Mouse (Mus musculus): ENCODE data around the gene G0s2.

The G0s2 gene

DNA sequence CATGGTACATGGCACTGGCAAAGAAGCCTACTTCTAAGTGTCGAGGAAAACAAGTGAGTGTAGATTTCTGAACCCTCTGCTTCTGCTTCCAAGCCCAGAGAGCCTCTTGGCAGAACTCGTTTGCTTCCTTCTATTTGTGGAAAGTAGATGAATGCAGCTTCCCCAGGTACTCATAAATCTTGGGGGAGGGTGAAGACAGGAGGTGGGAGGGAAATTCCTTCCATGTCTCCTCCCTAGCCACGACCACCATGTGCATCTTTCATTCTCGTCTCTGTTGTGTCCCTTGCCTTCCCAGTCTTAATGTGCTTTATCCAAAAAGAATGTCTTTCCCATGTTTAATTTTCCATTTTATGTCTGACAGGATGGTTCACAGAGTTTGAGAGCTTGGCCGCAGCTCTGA, 20.4 kb downstream of the G0s2 start:
- no peak for DNase-seq

DNA sequence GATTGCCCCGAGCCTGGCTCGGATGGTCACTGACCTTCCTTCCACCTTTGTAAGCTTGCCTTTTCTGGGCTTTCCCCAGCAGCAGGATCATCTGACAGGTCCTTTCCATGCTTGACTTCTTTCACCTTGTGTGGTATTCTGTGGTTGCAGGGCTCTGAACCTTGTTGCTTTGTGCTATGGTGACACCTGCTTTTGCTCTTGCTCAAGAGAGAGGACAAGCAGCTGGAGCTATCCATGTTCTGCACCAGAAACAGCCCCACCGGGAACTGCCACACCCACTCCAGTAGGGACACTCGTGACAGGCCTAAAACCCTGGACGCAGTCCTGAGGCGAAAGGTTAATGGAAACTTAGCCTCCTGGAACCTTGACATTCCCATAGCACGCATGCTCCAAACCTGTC, 21.6 kb downstream of the G0s2 start:
- DNase-seq = peak; percentile 60 to 88

DNA sequence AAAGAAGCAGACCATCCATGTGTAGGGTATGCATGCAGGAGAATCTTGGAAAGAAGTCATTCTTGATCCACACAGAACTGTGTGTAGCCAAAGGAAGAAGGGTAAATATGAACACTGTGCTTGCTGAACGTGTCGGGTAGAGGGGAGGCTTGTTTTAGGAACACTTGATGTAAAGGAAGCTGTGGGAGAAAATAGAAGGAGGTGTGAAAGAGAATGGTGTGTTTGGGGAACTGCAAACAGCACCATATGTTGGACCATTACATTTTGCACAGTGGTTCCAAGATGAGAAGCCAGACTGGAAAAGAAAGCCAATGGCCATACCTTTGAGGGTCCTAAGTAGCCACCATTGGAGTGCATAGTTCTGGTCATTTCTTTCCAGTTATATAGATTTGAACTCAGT, 23.0 kb downstream of the G0s2 start:
- no peak for DNase-seq

DNA sequence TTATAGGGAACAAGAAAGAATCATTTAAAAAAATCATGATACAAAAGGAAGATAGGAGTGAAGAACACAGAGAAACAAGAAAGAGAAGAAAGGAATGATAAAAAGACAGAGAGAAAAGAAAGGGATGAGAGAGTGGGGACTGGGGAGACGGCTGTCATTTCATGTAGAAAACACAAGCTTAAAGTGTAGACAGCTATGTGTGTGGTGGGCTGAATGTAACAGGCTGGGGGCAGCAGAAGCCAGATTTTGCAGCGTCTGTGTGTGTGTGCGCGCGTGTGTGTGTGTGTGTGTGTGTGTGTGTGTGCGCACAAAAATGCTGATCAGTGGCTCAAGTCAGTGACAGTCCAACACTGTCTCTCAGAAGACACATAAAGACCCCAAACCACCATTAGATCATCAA, 28.8 kb downstream of the G0s2 start:
- no peak for DNase-seq

DNA sequence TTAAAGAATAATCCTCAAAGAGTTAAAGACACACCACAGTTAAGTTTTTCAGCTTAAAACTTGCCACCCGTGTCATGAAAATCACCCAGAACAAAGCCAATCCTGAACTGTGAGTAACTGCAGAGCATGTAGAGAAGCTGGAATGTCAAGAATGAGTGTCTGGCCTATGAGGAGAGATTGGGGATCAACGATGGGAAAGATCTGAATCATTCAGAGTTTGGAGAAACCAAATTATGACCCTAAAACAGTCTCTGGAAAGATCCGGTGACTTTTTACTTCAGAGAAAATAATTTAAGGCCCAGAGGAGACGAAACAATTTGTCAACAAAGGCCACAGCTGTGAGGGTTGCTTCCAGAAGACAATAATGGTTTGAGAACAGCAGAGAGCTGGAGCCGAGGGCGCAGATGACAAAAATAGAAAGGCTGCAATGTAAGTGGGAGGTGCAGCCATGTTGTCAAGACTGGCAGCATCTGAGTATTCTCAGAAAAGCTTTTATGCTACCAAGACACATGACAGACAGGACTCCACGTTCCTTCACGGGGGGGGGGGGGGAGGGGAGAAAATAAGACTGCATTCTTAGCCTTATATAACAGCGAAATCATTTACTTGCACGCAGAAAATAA, 29.3 kb downstream of the G0s2 start:
- DNase-seq = no peak

DNA sequence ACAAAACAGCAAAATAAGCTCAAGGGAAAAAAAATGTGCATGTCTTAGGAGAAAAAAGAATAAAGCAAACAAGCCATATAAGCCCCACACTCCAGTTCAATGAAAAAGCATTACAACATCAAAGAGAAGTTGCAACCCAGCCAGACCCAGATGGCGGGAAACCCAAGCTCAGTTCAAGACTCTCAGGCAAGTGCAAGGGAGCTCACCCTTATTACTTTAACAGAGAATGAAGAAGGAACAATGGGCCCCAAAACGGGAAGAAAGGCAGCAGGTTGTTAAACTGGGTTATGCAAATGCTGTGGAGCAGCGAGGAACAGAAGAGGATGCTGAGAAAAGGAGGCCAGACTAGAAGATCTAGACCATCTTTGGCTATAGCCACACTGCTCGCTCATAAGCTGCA, 30.2 kb downstream of the G0s2 start:
- DNase-seq = no peak

DNA sequence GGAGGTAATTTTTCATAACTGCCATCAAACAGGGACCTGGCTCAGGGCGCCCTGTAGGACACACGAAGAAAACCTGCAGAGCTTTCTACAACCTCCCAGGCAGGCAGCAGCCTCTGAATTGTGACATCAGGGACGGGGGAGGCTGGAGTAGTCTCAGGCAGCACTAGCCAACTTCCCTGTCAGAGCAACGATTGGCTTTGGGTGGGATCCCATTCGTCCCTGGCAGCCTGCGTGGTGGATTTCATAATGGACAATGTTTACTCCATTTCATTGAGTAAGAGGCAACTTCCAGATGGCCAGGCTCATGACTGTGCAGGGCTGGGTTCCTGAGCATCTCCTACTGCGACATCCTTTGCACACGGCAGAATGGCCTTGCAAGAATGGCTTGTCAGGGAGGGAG, 30.8 kb downstream of the G0s2 start:
- DNase-seq = peak; percentile 35 to 57

DNA sequence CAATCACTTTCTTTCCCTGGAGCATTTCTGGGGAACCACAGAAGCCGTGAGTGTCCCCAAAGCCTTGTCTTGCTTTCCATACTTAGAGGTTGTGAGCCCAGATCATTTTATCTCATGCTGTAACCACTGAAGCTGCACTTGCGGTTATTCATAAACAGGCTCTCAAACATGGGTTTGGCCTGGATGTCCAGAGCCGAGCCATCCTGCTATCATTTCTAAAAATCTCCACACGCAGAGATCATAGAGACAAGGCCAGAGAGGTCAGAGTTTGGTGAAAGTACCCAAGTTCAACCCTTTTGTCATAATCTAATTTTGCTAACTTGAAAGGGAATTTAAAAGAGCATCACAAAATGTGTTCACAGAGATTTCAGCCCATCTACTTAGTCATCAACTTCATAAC, 31.6 kb downstream of the G0s2 start:
- DNase-seq = no peak

DNA sequence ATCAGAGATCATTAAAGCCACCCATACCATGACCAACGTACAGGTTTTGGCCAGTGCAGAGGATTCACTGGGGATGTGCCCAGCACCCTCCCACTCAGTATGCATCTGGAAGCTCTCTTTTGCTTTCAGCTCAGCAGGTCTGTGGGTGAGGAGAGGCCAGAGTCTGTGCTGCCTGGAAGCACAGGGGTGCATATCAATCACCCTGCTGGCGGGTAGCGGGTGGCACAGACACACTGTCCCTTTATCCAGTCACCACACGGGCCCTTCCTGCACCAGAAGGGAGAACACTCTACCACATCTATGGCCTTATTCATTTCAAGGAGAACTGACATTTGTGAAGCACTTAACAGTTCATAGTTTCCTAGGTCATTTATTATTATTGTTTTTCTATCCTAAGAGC, 34.6 kb downstream of the G0s2 start:
- DNase-seq = no peak

DNA sequence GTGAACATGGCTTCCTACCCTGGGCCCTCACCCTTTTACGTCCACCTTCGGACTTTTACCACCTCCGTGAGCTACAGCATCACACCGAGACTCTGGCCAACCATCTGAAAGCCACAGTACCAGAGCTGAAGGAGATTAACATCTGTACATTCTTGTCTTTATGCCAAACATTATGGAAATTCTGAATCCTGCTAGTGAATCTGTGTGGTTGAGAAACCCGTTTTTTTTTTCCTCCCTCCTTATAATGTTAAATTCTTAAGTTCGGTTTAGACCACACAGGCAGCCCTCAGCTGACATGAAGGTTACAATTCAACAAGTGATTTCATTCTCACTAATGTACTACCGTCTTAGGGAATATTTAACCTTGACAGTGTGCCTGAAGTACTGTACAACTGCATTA, 38.1 kb downstream of the G0s2 start:
- peak in 1 of 2 experiments; percentile 64 for DNase-seq

DNA sequence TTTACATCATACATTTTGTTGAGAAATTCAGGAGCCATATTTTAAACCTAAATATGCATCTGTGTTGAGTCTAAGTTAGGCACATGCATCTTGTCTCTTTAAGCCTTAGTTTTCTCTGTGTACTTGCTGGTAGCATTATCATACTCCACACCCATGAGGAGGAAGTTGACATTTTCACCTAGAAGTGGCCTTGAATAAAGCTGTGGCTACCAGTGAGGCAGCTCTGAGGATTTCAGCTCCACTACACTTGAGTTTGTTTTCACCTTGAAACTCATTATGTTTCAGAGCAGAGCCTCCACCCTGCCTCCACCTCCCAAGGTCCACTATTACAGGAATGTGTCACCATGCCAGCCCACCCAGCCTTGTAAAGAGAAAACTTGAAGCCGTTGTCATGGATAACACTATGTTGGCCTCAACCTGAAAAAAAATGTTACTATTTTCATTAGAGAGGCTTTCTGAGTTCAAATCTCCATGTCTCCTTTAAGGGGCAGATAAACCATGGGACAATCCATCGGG, 38.8 kb downstream of the G0s2 start:
- DNase-seq = peak; percentile 32 to 64

DNA sequence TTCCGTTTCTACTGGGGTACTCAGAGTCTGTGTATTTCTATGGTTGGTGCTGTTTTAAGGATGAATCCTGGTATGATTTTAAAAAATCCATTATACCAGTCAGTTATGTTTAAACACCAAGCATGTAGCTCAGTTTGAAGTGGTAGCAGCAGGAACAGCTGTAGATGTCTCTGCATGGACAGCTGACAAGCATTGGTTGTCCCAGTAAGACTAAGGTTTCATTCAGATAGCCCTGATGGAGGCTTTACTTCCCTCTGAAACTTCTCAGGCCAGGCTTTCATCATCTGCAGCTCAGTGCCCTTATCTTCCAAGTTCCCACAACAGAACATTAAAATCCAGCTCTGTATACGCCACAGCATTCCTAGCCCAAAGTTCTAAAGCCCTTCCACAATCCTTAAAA, 40.3 kb downstream of the G0s2 start:
- DNase-seq = no peak

DNA sequence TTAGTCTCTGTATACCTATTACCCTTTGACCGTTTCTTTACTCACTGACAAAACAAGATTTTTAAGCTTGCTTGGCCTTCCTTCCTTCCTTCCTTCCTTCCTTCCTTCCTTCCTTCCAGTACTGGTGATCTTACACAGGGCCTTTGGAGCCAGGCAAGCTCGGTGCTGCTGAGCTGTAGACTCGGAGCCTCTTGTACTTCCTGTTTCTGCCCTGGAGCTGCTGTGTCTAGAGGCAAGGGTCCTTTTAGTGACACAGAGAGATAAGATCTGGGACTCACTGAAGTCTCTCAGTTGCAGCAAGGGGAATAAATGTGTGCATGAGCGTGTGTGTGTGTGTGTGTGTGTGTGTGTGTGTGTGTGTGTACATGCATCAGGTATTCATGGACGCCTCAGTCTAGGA, 42.1 kb downstream of the G0s2 start:
- peak; percentile 27 to 42 for DNase-seq

DNA sequence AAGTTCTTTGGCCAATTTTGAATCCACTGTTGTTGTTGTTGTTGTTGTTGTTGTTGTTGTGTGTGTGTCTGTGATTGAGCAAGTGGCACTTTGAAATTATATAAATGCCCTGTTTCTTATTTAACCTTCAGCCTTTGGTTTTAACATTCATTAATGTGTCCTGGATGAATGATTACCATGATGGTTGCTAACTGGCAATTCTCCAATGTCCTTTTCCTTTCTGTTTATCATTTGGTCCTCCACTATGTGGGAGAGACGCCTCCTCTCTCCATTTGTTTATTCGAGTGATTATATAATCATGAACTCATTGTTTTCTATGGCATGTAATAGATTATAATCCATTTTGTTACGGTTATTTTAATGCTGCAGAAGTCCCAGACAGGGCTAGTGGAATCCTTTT, 42.5 kb downstream of the G0s2 start:
- peak in 1 of 2 experiments; percentile 30 for DNase-seq

DNA sequence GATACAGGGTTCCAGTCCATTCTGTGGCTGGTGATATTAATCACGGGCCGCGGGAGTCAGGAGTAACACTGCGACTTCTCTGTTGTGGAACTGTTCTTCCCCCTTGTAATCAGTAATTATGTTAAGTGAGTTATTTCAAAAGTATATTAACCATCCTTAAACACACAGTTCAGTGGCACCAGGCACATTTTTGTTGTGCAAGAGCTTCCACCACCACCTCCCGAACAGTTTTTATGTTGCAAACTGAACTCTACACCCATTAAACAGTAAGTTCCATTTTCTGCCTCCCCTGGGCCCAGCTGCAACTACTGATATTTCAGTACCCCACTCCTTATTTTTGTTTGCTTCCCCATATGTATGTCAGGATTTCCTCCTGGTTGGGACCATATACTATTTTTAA, 43.4 kb downstream of the G0s2 start:
- peak in 1 of 2 experiments; percentile 60 for DNase-seq

DNA sequence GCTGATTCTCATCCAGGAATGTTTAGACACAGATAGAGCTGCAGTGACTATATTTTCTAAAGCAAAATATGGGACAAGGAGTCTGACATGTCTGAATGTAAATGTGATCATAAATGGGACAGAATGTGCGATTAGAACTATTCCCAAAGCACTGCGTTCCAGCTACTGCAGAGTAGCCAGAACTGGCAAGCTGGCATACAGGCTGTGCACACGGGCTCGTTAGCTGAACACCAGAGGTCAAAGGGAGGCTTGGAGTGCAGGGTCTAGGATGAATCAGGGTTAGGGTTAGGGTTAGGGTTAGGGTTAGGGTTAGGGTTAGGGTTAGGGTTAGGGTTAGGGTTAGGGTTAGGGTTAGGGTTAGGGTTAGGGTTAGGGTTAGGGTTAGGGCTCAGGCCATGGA, 45.5 kb downstream of the G0s2 start:
- DNase-seq = peak in 1 of 2 experiments; percentile 65

DNA sequence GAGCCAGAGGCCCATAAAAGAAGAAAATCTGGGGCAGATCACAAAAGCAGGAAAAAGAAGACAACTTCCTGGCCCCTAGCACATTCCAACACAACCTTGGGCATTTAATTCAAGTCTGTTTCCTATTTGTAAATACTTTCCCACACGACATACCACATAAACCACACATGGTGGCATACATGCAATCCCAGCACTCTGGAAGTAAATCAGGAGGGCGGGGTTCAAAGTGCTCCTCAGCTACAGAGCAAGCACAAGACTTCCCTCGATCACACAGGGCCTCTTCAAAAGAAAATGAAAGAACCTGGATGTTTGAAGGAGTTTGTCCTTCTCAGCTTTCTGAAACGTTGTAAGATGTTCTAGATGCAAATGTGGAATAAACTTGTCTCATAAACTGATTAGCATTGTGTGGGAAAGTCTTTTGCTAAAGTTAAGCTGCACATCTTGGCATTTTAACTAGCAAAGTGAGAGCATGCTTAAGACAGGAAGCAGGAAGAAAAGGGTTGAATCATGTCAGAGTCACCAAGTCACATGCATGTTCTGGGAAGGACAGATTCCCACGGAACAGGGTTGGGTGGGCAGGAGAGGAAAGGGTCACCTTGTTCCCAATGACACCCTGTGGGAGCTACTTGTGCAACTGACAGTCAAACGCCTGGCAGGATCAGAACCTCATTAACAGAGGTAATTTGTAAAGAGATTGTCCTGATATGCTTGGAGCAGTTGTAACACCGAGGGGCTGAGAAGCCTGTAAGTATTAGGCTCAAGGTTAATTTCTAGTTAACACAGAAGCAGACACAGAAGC, 46.1 kb downstream of the G0s2 start:
- DNase-seq = peak in 1 of 2 experiments; percentile 30

DNA sequence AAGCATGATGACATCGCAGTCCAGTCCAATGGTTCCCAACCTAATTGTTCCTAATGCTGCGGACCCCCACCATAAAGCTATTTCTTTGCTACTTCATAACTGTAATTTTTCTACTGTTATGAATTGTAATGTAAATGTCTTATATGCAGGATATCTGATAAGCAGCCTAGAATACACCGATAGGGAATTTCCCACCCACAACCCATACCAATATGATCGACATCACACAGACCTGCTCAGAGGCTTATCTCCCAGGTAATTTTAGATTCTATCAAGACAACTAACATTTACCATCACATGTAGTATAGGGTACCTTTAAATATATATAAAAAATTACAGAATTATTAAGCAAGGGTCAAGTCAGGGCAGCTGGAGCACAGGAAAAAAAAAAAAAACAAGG, 46.9 kb downstream of the G0s2 start:
- no peak for DNase-seq

DNA sequence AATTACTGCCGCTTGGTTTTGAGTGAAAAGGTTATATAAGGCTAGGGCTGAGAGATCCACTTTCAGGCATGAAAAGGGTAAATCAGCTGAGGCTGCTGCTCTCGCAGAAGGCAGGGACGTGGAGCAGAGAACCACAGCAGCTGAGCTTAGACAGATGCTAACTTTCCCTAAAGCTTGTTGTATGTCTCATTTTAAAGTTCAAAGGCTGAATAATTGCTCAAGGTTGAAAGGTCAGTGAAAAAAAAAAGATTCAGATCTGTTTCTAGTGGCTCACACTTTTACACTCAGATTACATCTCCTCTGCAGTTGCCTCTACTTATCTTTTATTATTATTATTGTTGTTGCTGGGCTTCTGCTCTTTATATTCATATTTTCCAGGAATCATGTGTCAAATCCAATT, 47.5 kb downstream of the G0s2 start:
- DNase-seq = no peak
